Comparison of ENCODE assay signal across 11 mouse cellular contexts in the genomic region with DNA sequence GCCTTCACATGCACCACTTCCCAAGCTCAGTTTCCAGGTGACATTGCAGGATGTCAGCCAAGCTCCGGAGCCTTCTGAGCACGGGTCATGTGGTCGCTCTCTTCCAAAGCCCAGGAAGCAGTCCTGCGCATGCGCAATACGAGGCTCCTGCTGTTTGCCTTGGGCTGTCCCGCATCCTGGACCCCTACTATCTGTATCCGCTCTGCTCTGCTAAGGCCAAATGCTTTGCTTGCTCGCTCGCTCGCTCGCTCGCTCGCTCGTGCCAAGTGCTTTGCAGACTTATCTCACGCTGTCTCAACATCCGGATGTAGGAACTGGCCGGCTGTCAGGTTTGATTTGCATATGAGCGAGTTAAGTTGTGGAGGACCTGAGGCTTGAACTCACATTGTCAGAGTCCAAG. TPM values are rescaled to one million over a fixed set of nuclear protein-coding genes. Genes with fewer than 3 reads are reported as not detected.
DNase-seq lines count a peak whose midpoint lies in the region; ATAC-seq and TF ChIP-seq lines count a peak whose summit lies in the region.
"Had no signal": no experiment of that assay in that cellular context is flagged by ENCODE, and none has a peak within 500 bp of the region (broad histone marks: within the 10 kb centered on the region; RNA-seq: fewer than 3 reads in every experiment).

No protein-coding gene starts in this region.

- H3K4me1 ChIP-seq in intestine, embryonic 15.5 days (replicated peaks): no peaks in the 10 kb centered on the region
- no peaks in the 10 kb centered on the region for H3K4me1 ChIP-seq in intestine, postnatal 0 days (replicated peaks; ENCODE audit: control insufficient read depth, insufficient read depth, low read length)
- H3K4me1 ChIP-seq in MEL (ENCODE audit: control insufficient read depth in 1 of 2, insufficient read depth in 2 of 2, low read length in 2 of 2): peaks cover 0 to 7% of the 10 kb centered on the region in 2 experiments; a peak in 1 of 4 replicates
- H3K4me1 ChIP-seq: forebrain, embryonic 13.5 days; limb, embryonic 12.5 days had no signal

- TF ChIP-seq POLR2A in MEL (IDR thresholded peaks at IDR 0.05; ENCODE audit: control insufficient read depth in 1 of 2, insufficient read depth in 1 of 2, low read depth in 1 of 2, low read length in 2 of 2, poor library complexity in 1 of 2): no peak

- no peak for TF ChIP-seq CTCF in intestine, postnatal 0 days (IDR thresholded peaks at IDR 0.05; ENCODE audit: low read depth)
- no peak for TF ChIP-seq CTCF in MEL (IDR thresholded peaks at IDR 0.05 in 2 of 3, conservative IDR thresholded peaks at IDR 0.05 in 1 of 3; ENCODE audit: control insufficient read depth in 1 of 3, insufficient read depth in 1 of 3, low read depth in 2 of 3, low read length in 3 of 3, poor library complexity in 1 of 3, severe bottlenecking in 1 of 3)

- no peak overlapping the region for H3K9ac ChIP-seq in intestine, embryonic 15.5 days
- no peak overlapping the region for H3K9ac ChIP-seq in intestine, postnatal 0 days (ENCODE audit: low read depth, low read length)
- H3K9ac ChIP-seq in MEL (ENCODE audit: control insufficient read depth, low read depth, low read length, poor library complexity, severe bottlenecking): no peak overlapping the region
- H3K9ac ChIP-seq: forebrain, embryonic 13.5 days; limb, embryonic 12.5 days had no signal

- no peak for TF ChIP-seq RAD21 in MEL (IDR thresholded peaks at IDR 0.05; ENCODE audit: low read depth, low read length)

- DNase-seq in MEL (ENCODE audit: low read depth, low spot score): peak; percentile 76
- DNase-seq in heart, adult 9 months (ENCODE audit: low spot score in 2 of 2): peak; percentile 57 to 60
- peak; percentile 40 for DNase-seq in lung, postnatal 14 days
- no peak for DNase-seq in gastrocnemius, adult 18-20 months (ENCODE audit: low spot score)
- DNase-seq in frontal cortex, postnatal 10 days (ENCODE audit: low spot score in 2 of 2): no peak
- no peak for DNase-seq in layer of hippocampus, postnatal 36 days
- DNase-seq: right cerebral cortex, postnatal 14 days had no signal

- no peak overlapping the region for H3K27ac ChIP-seq in intestine, embryonic 15.5 days
- H3K27ac ChIP-seq in intestine, postnatal 0 days (ENCODE audit: low read depth, low read length): no peak overlapping the region
- no peak overlapping the region for H3K27ac ChIP-seq in MEL (ENCODE audit: control insufficient read depth, low read depth, low read length)
- H3K27ac ChIP-seq: forebrain, embryonic 13.5 days; limb, embryonic 12.5 days had no signal

- peak in 1 of 2 experiments; percentile 47; a peak in 2 of 4 replicates for TF ChIP-seq EP300 in MEL (IDR thresholded peaks at IDR 0.05; ENCODE audit: low read depth in 1 of 2, low read length in 2 of 2)

- 69% methylated on average over 19 of the region's 19 CpGs for WGBS in intestine, embryonic 15.5 days
- WGBS in intestine, postnatal 0 days: 61% methylated on average over 19 of the region's 19 CpGs

- peak overlapping the region; percentile 23; the same call in 1 of the 2 replicates for H3K4me2 ChIP-seq in intestine, embryonic 15.5 days (replicated peaks)
- no peak overlapping the region for H3K4me2 ChIP-seq in intestine, postnatal 0 days (replicated peaks; ENCODE audit: low read depth)
- H3K4me2 ChIP-seq: forebrain, embryonic 13.5 days; limb, embryonic 12.5 days had no signal

- no peaks in the 10 kb centered on the region for H3K36me3 ChIP-seq in intestine, embryonic 15.5 days
- H3K36me3 ChIP-seq in intestine, postnatal 0 days (ENCODE audit: control insufficient read depth, insufficient read depth): no peaks in the 10 kb centered on the region
- peaks cover 0 to 3% of the 10 kb centered on the region in 2 experiments; a peak in 1 of 4 replicates for H3K36me3 ChIP-seq in MEL (ENCODE audit: control insufficient read depth in 1 of 2, insufficient read depth in 2 of 2, low read length in 2 of 2)
- H3K36me3 ChIP-seq: limb, embryonic 12.5 days had no signal

- no peaks in the 10 kb centered on the region for H3K9me3 ChIP-seq in intestine, embryonic 15.5 days
- no peaks in the 10 kb centered on the region for H3K9me3 ChIP-seq in intestine, postnatal 0 days (ENCODE audit: control insufficient read depth)
- no peaks in the 10 kb centered on the region for H3K9me3 ChIP-seq in MEL (replicated peaks; ENCODE audit: insufficient read depth, low read length)
- H3K9me3 ChIP-seq: forebrain, embryonic 13.5 days had no signal

- H3K4me3 ChIP-seq in intestine, embryonic 15.5 days (replicated peaks): no peak overlapping the region
- H3K4me3 ChIP-seq in intestine, postnatal 0 days (ENCODE audit: low read depth, low read length): no peak overlapping the region
- H3K4me3 ChIP-seq in MEL (ENCODE audit: control insufficient read depth in 1 of 2, insufficient read depth in 1 of 2, low read depth in 2 of 2, low read length in 2 of 2): no peak overlapping the region
- H3K4me3 ChIP-seq: forebrain, embryonic 13.5 days; limb, embryonic 12.5 days had no signal

- no peaks in the 10 kb centered on the region for H3K79me2 ChIP-seq in MEL (ENCODE audit: control insufficient read depth, insufficient read depth, low read length, poor library complexity)

- H3K27me3 ChIP-seq in intestine, embryonic 15.5 days (replicated peaks): no peaks in the 10 kb centered on the region
- no peaks in the 10 kb centered on the region for H3K27me3 ChIP-seq in intestine, postnatal 0 days (replicated peaks; ENCODE audit: control insufficient read depth, insufficient read depth, low read length)
- H3K27me3 ChIP-seq in MEL (ENCODE audit: control insufficient read depth in 1 of 2, insufficient read depth in 2 of 2, low read length in 2 of 2): no peaks in the 10 kb centered on the region
- H3K27me3 ChIP-seq: forebrain, embryonic 13.5 days; limb, embryonic 12.5 days had no signal

- no peak for ATAC-seq in intestine, embryonic 15.5 days
- ATAC-seq in intestine, postnatal 0 days: no peak
- ATAC-seq: forebrain, embryonic 13.5 days had no signal

TF ChIP-seq in MEL, 35 proteins besides CTCF, POLR2A, EP300 and RAD21:
- peak; percentile 16; the same call in 1 of the 2 replicates for TF ChIP-seq TAL1 (IDR thresholded peaks at IDR 0.05; ENCODE audit: low read length)
- TF ChIP-seq POLR2AphosphoS2 (IDR thresholded peaks at IDR 0.05; ENCODE audit: low read length): no peak
- peak; percentile 40; the same call in 1 of the 2 replicates for TF ChIP-seq MAX (IDR thresholded peaks at IDR 0.05; ENCODE audit: low read length)
- no peak for TF ChIP-seq MYB (IDR thresholded peaks at IDR 0.05; ENCODE audit: low read depth, low read length)
- TF ChIP-seq BHLHE40 (IDR thresholded peaks at IDR 0.05; ENCODE audit: borderline replicate concordance, low read depth, low read length): peak; percentile 70; the same call in 1 of the 2 replicates
- TF ChIP-seq E2F4 (IDR thresholded peaks at IDR 0.05; ENCODE audit: borderline replicate concordance, low read depth, low read length): no peak
- TF ChIP-seq NELFE (IDR thresholded peaks at IDR 0.05; ENCODE audit: low read depth, low read length): no peak
- TF ChIP-seq TCF12 (IDR thresholded peaks at IDR 0.05; ENCODE audit: low read depth, low read length): peak; percentile 45; the same call in 1 of the 2 replicates
- TF ChIP-seq MAFK (IDR thresholded peaks at IDR 0.05; ENCODE audit: borderline replicate concordance, low read depth, low read length): no peak
- TF ChIP-seq MAZ (IDR thresholded peaks at IDR 0.05; ENCODE audit: low read depth, low read length): no peak
- no peak for TF ChIP-seq ELF1 (IDR thresholded peaks at IDR 0.05; ENCODE audit: low read depth, low read length)
- peak; percentile 46; the same call in 1 of the 2 replicates for TF ChIP-seq ETS1 (IDR thresholded peaks at IDR 0.05; ENCODE audit: low read depth, low read length)
- peak; percentile 33; the same call in 1 of the 2 replicates for TF ChIP-seq GATA1 (IDR thresholded peaks at IDR 0.05; ENCODE audit: low read depth, low read length)
- TF ChIP-seq CHD1 (IDR thresholded peaks at IDR 0.05; ENCODE audit: low read depth, low read length): no peak
- peak; percentile 71 for TF ChIP-seq NRF1 (IDR thresholded peaks at IDR 0.05; ENCODE audit: insufficient read depth, low read depth, low read length, poor library complexity, severe bottlenecking)
- peak; percentile 43; the same call in 1 of the 2 replicates for TF ChIP-seq USF1 (IDR thresholded peaks at IDR 0.05; ENCODE audit: low read depth, low read length)
- TF ChIP-seq MEF2A (IDR thresholded peaks at IDR 0.05; ENCODE audit: extremely low read depth, insufficient replicate concordance, low read depth, low read length, poor library complexity, severe bottlenecking): no peak

RNA-seq across cellular contexts. Expression of a gene that starts 25.6 kb away (rescaled TPM):
- 2.9 and 3.2 TPM in 2 replicates for polyA plus RNA-seq in intestine, embryonic 15.5 days (2015; fragmentation: Nextera tagmentation; extraction: Ambion mirVana)
- polyA plus RNA-seq in intestine, postnatal 0 days (2015; fragmentation: Nextera tagmentation; extraction: Ambion mirVana): 3.4 and 4.0 TPM in 2 replicates
- total RNA-seq in MEL (2012; rRNA removed): 0.95 and 1.3 TPM in 2 replicates
- 1 to 10 TPM in 1 of 2 experiments, not detected in 1; 2.7 TPM for polyA plus RNA-seq in MEL (2012; ENCODE audit: insufficient read depth in 1 of 2, insufficient read length in 2 of 2, low read depth in 1 of 2, low replicate concordance in 2 of 2, missing spikeins in 1 of 2)
- total RNA-seq in gastrocnemius, adult 18-20 months (2021): 1 to 10 TPM; 1.4 to 2.4 TPM
- total RNA-seq in layer of hippocampus, postnatal 36 days (2021): 10 to 100 TPM; 15.3 to 18.0 TPM

RNA-seq across cellular contexts. Expression of a gene that starts 47.0 kb away (rescaled TPM):
- not detected in 2 replicates for polyA plus RNA-seq in intestine, embryonic 15.5 days (2015; fragmentation: Nextera tagmentation; extraction: Ambion mirVana)
- not detected in 2 replicates for polyA plus RNA-seq in intestine, postnatal 0 days (2015; fragmentation: Nextera tagmentation; extraction: Ambion mirVana)
- total RNA-seq in MEL (2012; rRNA removed): not detected in 2 replicates
- polyA plus RNA-seq in MEL (2012; ENCODE audit: insufficient read depth in 1 of 2, insufficient read length in 2 of 2, low read depth in 1 of 2, low replicate concordance in 2 of 2, missing spikeins in 1 of 2): under 1 TPM in 1 of 2 experiments, not detected in 1; 0.03 TPM
- total RNA-seq in gastrocnemius, adult 18-20 months (2021): not detected
- total RNA-seq in layer of hippocampus, postnatal 36 days (2021): not detected
- polyA plus RNA-seq: forebrain, embryonic 13.5 days; limb, embryonic 12.5 days had no signal

Comparison
In these comparisons a context has a peak if more than half of its experiments do, and no peak if none do; other contexts are left out.
1. DNase-seq: peak in MEL (single experiment), heart, adult 9 months (2 of 2) and lung, postnatal 14 days (single experiment); none in gastrocnemius, adult 18-20 months (single experiment), frontal cortex, postnatal 10 days (0 of 2) and layer of hippocampus, postnatal 36 days (0 of 2).